Mouse (Mus musculus) monocyte, adult 2 months (primary cell): ENCODE results near the gene Cyp2f2.

Experiments used
- DNase-seq, 2 experiments: peaks; one replicate each; pipeline ENCODE4 v3.0.0; 2022; ENCODE audit warnings: low spot score in 2 of 2, low read depth in 1 of 2

Gene Cyp2f2

GRCm38 (mm10) chr7:27178324-27179216 lies 58.9 kb downstream of the Cyp2f2 start, which contains the start of gene Rab4b:
Gene Rab4b (minus strand): TSS chr7:27178896.
- DNase-seq: peak; percentile 97 to 98

GRCm38 (mm10) chr7:27179217-27179918 lies 59.7 kb downstream of the Cyp2f2 start:
- no peak for DNase-seq

GRCm38 (mm10) chr7:27180036-27180435 lies 60.3 kb downstream of the Cyp2f2 start:
- DNase-seq: no peak

- DNase-seq: no peak
Measured at GRCm38 (mm10) chr7:27180837-27181695, 61.4 kb downstream of the Cyp2f2 start, which contains the start of the genes Gm21983 and Mia. Gene Gm21983 (minus strand): TSS chr7:27181086. Gene Mia (minus strand): TSS chr7:27181157.

- no peak for DNase-seq
Measured at GRCm38 (mm10) chr7:27182498-27182897, 62.8 kb downstream of the Cyp2f2 start.
